Mouse (Mus musculus) midbrain, embryonic 15.5 days (tissue): Measurements from ENCODE around the gene Rpusd1. TPM values are rescaled to one million over a fixed set of nuclear protein-coding genes. Genes with fewer than 3 reads are reported as not detected.

Source experiments
- ATAC-seq: fragments of 200-750 bp; cut with Nextera tagmentation; replicated peaks from 2 replicates; pipeline ENCODE4 v1.8.0; 2017; ENCODE audit warnings: moderate TSS enrichment
- H3K27ac ChIP-seq: fragments of 300-500 bp; sonication (generic); 2 replicates; pipeline ENCODE4 v1.5.1; 2015; ENCODE audit warnings: mild to moderate bottlenecking, inconsistent platforms
- H3K27me3 ChIP-seq: fragments of 300-500 bp; sonication (generic); replicated peaks from 2 replicates; pipeline ENCODE4 v1.6.1; 2015; ENCODE audit warnings: inconsistent platforms
- H3K36me3 ChIP-seq: fragments of 300-500 bp; sonication (generic); replicated peaks from 2 replicates; pipeline ENCODE4 v1.6.1; 2015; ENCODE audit warnings: inconsistent platforms
- H3K4me1 ChIP-seq: fragments of 300-500 bp; sonication (generic); 2 replicates; pipeline ENCODE4 v1.6.1; 2015; ENCODE audit warnings: inconsistent platforms
- H3K4me2 ChIP-seq: fragments of 300-500 bp; sonication (generic); 2 replicates; pipeline ENCODE4 v1.6.1; 2015; ENCODE audit warnings: inconsistent platforms, mild to moderate bottlenecking, moderate library complexity
- H3K4me3 ChIP-seq: fragments of 300-500 bp; sonication (generic); 2 replicates; pipeline ENCODE4 v1.5.1; 2015; ENCODE audit warnings: mild to moderate bottlenecking, inconsistent platforms
- H3K9ac ChIP-seq: fragments of 300-500 bp; sonication (generic); 2 replicates; pipeline ENCODE4 v1.6.1; 2015; ENCODE audit warnings: mild to moderate bottlenecking, inconsistent platforms
- H3K9me3 ChIP-seq: fragments of 300-500 bp; sonication (generic); 2 replicates; pipeline ENCODE4 v1.6.1; 2016; ENCODE audit warnings: inconsistent platforms
- WGBS: fragments of 180-500 bp; shearing (Covaris S2); methylation state at CpG from one replicate; pipeline ENCODE4 v1.1.7; 2015; ENCODE audit warnings: mixed read lengths; 5-methylcytosine and 5-hydroxymethylcytosine counted together
- polyA plus RNA-seq: library from polyadenylated mRNA; unstranded; fragments of >200 nt; fragmentation: Nextera tagmentation; extraction: Ambion mirVana; gene quantifications from 2 replicates; pipeline ENCODE4 v1.2.1, GENCODE M21; 2015

Rpusd1 gene
- polyA plus RNA-seq, 1 experiment from 2014 or later: 27.7 TPM

DNA sequence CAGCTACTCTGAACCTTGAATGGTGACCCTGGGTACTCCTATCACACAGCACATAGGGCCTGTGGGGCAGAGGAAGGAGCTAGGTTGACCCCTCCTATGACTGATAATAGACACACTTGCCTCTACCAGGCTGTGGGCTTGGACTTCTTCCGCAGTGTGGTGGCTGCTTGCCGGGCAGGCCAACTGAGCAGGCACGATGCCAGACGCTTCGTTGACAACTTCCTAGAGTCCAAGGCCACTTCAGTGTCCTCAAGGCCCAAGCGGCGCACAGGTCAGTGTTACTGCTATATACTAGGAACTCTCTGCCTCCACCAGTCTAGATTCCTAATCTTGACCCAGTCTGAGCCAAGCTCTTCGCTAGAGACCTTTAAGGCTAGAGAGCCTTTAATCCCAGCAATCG lies 16.4 kb downstream of the Rpusd1 start:
- H3K27ac ChIP-seq: no peak overlapping the region
- no peak overlapping the region for H3K4me2 ChIP-seq
- 89% methylated on average over 9 of the region's 9 CpGs for WGBS
- no peak overlapping the region for H3K4me3 ChIP-seq
- H3K27me3 ChIP-seq: no peaks in the 10 kb centered on the region
- no peaks in the 10 kb centered on the region for H3K4me1 ChIP-seq
- no peaks in the 10 kb centered on the region for H3K36me3 ChIP-seq
- H3K9me3 ChIP-seq: no peaks in the 10 kb centered on the region
- no peak overlapping the region for H3K9ac ChIP-seq
- ATAC-seq: no peak

DNA sequence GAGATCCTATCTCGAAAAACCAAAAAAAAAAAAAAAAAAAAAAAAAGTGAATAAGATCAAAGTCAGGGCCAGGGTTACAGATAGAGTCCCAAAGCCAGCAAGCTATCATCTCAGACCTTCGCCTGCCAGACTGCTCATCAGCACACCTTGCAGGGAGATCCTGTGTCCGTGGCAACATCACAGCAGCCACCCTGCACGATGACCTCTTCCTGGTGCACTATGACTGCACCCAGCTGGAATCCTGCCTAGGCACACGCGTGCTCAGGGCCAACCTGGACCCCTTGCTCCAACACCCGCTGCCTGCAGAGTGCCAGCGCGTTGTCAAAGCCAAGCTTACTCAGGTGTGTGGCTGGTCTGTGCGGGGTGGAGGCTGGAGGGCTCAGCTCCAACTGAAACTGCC lies 16.8 kb downstream of the Rpusd1 start:
- 80% methylated on average over 10 of the region's 10 CpGs for WGBS
- ATAC-seq: no peak
- no peaks in the 10 kb centered on the region for H3K4me1 ChIP-seq

GRCm38 (mm10) chr17:25748238-25748637 lies 20.8 kb downstream of the Rpusd1 start:
- Histone ChIP-seq H3K4me3 (no peak overlapping the region), H3K9ac (no peak overlapping the region), H3K9me3 (no peaks in the 10 kb centered on the region), H3K27me3 (no peaks in the 10 kb centered on the region), H3K27ac (no peak overlapping the region), H3K4me1 (no peaks in the 10 kb centered on the region), H3K4me2 (no peak overlapping the region), H3K36me3 (no peaks in the 10 kb centered on the region)
- ATAC-seq: no peak
- 92% methylated on average over 4 of the region's 4 CpGs for WGBS

More for the DNA sequence above, 16.8 kb downstream of the Rpusd1 start:
- Histone ChIP-seq H3K9ac (no peak overlapping the region), H3K36me3 (no peaks in the 10 kb centered on the region), H3K9me3 (no peaks in the 10 kb centered on the region), H3K27ac (no peak overlapping the region), H3K4me3 (no peak overlapping the region), H3K27me3 (no peaks in the 10 kb centered on the region), H3K4me2 (no peak overlapping the region)

DNA sequence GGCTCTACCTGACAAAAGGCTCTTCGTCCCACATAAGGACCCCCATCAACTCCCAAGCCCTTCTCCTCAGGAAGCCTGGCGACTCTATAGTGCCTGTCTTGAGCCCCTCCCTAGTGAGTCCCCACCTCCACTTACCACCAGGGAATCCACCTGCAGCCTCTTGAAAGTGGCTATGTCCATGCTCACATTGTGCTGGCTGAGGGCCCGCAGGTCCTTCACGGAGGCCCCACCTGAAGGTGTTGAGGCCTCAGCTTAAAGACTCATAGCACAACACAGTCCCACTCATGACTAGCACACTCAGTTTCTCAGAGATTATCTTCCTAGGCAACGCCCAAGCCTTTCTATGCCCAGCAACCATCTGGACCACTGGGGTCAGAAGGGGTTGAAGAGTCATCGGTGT lies 21.8 kb downstream of the Rpusd1 start:
- WGBS: 91% methylated on average over 6 of the region's 6 CpGs
- H3K36me3 ChIP-seq: no peaks in the 10 kb centered on the region
- no peak overlapping the region for H3K4me2 ChIP-seq
- ATAC-seq: no peak
- H3K4me3 ChIP-seq: no peak overlapping the region
- H3K27ac ChIP-seq: no peak overlapping the region
- H3K4me1 ChIP-seq: no peaks in the 10 kb centered on the region
- no peaks in the 10 kb centered on the region for H3K9me3 ChIP-seq
- H3K27me3 ChIP-seq: no peaks in the 10 kb centered on the region
- no peak overlapping the region for H3K9ac ChIP-seq

GRCm38 (mm10) chr17:25751446-25751845 lies 24.0 kb downstream of the Rpusd1 start:
- Histone ChIP-seq H3K4me3 (no peak overlapping the region), H3K4me2 (no peak overlapping the region), H3K4me1 (no peaks in the 10 kb centered on the region), H3K27ac (no peak overlapping the region), H3K9me3 (no peaks in the 10 kb centered on the region), H3K27me3 (no peaks in the 10 kb centered on the region), H3K9ac (no peak overlapping the region), H3K36me3 (no peaks in the 10 kb centered on the region)
- WGBS: 46% methylated on average over 5 of the region's 5 CpGs
- ATAC-seq: no peak

- H3K27me3 ChIP-seq: no peaks in the 10 kb centered on the region
- no peak within 1 kb of the TSS for H3K27ac ChIP-seq
- 89% methylated on average over 9 of the region's 9 CpGs for WGBS
- no peaks in the 10 kb centered on the region for H3K36me3 ChIP-seq
- H3K4me3 ChIP-seq: no peak within 1 kb of the TSS
- no peaks in the 10 kb centered on the region for H3K9me3 ChIP-seq
- ATAC-seq: no peak
- H3K4me1 ChIP-seq: no peaks in the 10 kb centered on the region
- H3K4me2 ChIP-seq: no peak within 1 kb of the TSS
- no peak within 1 kb of the TSS for H3K9ac ChIP-seq
Observed at GRCm38 (mm10) chr17:25754241-25754640, 26.8 kb downstream of the Rpusd1 start, which contains the start of gene Msln. Gene Msln (minus strand): TSS chr17:25754378.

DNA sequence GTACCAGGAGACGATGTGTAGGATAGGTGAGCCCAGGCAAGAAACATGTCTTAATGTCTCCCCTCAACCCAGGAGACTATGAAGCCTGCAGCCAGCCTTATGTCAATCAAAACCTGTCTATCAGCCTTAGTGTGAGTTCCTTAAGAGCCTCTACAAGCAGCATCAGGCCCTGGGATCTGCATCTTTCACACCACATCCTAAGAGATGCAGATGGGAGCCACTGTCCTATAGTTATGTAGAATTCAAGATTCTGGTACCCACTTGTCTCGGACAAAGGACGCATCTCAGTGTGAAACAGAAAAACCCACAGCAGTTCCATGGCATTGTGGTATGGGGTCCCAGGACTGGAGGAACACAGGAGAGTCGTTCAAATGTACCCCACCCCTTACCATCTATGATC lies 27.6 kb downstream of the Rpusd1 start:
- Histone ChIP-seq H3K4me3 (no peak overlapping the region), H3K4me1 (no peaks in the 10 kb centered on the region), H3K9ac (no peak overlapping the region), H3K4me2 (no peak overlapping the region), H3K9me3 (no peaks in the 10 kb centered on the region), H3K27ac (no peak overlapping the region), H3K36me3 (no peaks in the 10 kb centered on the region), H3K27me3 (no peaks in the 10 kb centered on the region)
- WGBS: 82% methylated on average over 4 of the region's 4 CpGs
- no peak for ATAC-seq

DNA sequence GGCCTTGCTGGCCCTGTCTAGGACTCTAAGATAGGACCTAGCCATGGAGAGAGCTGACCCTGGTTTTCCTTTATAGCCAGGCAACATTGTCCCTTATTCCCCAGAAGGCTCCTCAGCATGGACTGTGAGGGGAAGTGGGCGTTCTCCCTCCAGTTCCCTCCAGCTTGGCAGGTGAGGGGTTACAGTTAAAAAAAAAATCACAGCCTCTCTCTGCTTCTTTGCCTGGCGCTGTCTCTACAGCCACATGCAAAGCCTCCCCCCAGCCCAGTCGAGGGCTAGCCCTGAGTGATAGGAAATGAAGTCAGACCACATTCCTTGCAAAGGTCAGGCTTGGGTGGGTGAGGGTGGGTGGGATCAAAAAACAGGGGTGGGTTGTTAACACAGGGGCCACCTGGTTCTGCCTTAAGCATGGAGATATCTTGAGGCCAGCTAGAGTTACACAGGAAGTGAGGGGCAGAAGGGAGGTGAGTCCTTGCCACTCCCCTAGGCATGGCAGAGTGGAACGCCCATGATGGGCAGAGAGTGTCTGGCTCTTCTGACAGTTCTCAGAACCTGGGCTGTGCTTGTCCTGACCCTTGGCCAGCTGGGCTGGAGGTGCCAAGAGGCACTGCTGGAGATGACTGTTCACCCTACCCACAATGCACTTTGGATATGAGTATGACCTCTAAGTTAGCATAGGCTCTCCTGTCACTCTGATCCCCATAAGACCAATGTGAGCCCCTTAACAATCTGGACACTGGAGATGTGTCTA lies 28.3 kb downstream of the Rpusd1 start:
- H3K4me2 ChIP-seq: no peak overlapping the region
- H3K27ac ChIP-seq: no peak overlapping the region
- no peaks in the 10 kb centered on the region for H3K9me3 ChIP-seq
- no peak overlapping the region for H3K4me3 ChIP-seq
- WGBS: 74% methylated on average over 4 of the region's 4 CpGs
- H3K27me3 ChIP-seq: no peaks in the 10 kb centered on the region
- H3K4me1 ChIP-seq: no peaks in the 10 kb centered on the region
- H3K36me3 ChIP-seq: no peaks in the 10 kb centered on the region
- no peak overlapping the region for H3K9ac ChIP-seq
- ATAC-seq: no peak

DNA sequence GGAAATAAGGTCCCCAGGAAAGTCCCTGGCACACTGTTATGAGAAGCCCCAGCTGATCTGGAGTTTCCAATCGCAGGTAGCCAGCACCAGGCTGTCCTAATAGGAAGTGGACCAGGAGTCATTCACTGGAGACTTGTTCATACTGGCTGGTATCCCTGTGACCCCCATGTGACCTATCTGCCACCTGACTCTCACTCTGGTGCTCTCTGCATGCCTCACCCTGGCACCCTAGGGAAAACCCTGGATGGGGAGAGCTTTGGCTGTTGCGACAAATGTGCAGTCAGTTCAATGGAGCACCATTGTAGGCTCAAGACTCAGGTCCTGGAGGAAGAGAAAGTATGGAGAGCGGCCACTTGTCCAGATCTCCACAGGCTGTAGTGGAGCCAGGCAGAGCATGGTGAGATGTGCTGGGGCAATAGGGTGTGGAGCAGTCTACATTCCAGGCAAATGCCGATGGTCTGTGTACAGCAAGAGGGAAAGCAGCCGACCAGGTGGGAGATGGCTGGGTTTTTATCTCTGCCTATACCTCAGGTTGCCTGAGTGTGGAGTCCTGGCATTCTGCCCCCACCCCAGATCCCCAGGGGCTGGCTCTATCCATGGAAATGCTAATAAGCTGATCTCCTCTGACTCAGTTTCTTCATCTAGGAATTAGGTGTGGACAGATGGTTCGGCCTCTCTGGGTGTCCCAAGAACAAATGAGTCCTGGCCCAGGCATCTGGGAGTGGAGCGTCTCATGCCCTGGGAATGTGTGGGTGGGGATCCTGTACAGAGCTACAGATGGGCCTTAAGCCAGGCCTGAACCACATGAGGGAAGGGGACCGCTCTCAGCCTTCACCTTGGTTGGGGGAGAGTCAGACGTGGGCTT lies 29.1 kb downstream of the Rpusd1 start:
- Histone ChIP-seq H3K27me3 (no peaks in the 10 kb centered on the region), H3K36me3 (no peaks in the 10 kb centered on the region), H3K4me1 (no peaks in the 10 kb centered on the region), H3K9ac (no peak overlapping the region), H3K27ac (no peak overlapping the region), H3K4me2 (no peak overlapping the region), H3K4me3 (no peak overlapping the region), H3K9me3 (no peaks in the 10 kb centered on the region)
- 83% methylated on average over 9 of the region's 9 CpGs for WGBS
- ATAC-seq: no peak

DNA sequence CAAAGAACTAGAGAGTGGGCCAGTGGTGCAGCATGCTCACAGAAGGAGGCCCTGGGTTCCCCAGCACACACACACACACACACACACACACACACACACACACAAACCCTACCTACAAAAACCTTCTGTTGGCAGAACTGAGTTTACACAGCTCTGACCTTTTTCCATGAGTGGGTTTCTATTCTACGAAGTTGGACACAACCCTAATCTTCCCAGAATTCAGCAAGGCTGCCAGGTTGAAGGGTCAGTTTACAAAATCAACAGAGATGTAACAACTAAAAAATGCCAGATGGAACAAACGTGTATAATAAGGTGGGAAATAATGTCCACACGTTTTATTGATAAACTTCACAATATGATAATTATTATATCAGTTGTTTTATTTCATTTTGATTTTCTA lies 30.2 kb downstream of the Rpusd1 start:
- 78% methylated on average over 3 of the region's 3 CpGs for WGBS
- H3K4me3 ChIP-seq: no peak overlapping the region
- no peaks in the 10 kb centered on the region for H3K4me1 ChIP-seq
- no peak overlapping the region for H3K4me2 ChIP-seq
- no peaks in the 10 kb centered on the region for H3K36me3 ChIP-seq
- no peaks in the 10 kb centered on the region for H3K9me3 ChIP-seq
- no peak for ATAC-seq
- no peak overlapping the region for H3K9ac ChIP-seq
- no peak overlapping the region for H3K27ac ChIP-seq
- H3K27me3 ChIP-seq: no peaks in the 10 kb centered on the region

GRCm38 (mm10) chr17:25760148-25760547 lies 32.7 kb downstream of the Rpusd1 start:
- Histone ChIP-seq H3K4me3 (no peak overlapping the region), H3K4me1 (no peaks in the 10 kb centered on the region), H3K9ac (no peak overlapping the region), H3K27me3 (no peaks in the 10 kb centered on the region; the same call in 1 of the 2 replicates), H3K27ac (no peak overlapping the region), H3K4me2 (no peak overlapping the region), H3K9me3 (no peaks in the 10 kb centered on the region), H3K36me3 (no peaks in the 10 kb centered on the region)
- WGBS: 77% methylated on average over 8 of the region's 8 CpGs
- no peak for ATAC-seq

GRCm38 (mm10) chr17:25761561-25761970 lies 34.1 kb downstream of the Rpusd1 start:
- no peak overlapping the region for H3K9ac ChIP-seq
- H3K4me2 ChIP-seq: no peak overlapping the region
- no peaks in the 10 kb centered on the region for H3K9me3 ChIP-seq
- WGBS: 36% methylated on average over 4 of the region's 4 CpGs
- H3K4me1 ChIP-seq: no peaks in the 10 kb centered on the region
- no peaks in the 10 kb centered on the region; the same call in 1 of the 2 replicates for H3K27me3 ChIP-seq
- no peak overlapping the region for H3K27ac ChIP-seq
- H3K36me3 ChIP-seq: no peaks in the 10 kb centered on the region
- ATAC-seq: no peak
- H3K4me3 ChIP-seq: no peak overlapping the region
